Mouse (Mus musculus): ENCODE measurements around the gene Eef2kmt. TPM values are rescaled to one million over a fixed set of nuclear protein-coding genes. Genes with fewer than 3 reads are reported as not detected.
A peak's percentile ranks its signal among the peaks of the same experiment; 100 is the strongest.

Gene Eef2kmt
- polyA plus RNA-seq, 1 experiment: 12.6 TPM

GRCm38 (mm10) chr16:5210365-5210764, 45.4 kb downstream of the Eef2kmt start:
- H3K79me3 ChIP-seq (ENCODE audit: low read depth): no peaks in the 10 kb centered on the region
- H3K36me3 ChIP-seq (ENCODE audit: control insufficient read depth, insufficient read depth): no peaks in the 10 kb centered on the region
- H3K27me3 ChIP-seq (ENCODE audit: control insufficient read depth, insufficient read depth, insufficient read length): peaks cover 15% of the 10 kb centered on the region
- no peak overlapping the region for H3ac ChIP-seq (ENCODE audit: control insufficient read depth, insufficient read length, low read depth)
- H3K4me3 ChIP-seq (ENCODE audit: insufficient read depth, poor library complexity, severe bottlenecking): no peak overlapping the region
- TF ChIP-seq USF1 (IDR thresholded peaks at IDR 0.05; ENCODE audit: low read depth) (no peak), FOSL1 (IDR thresholded peaks at IDR 0.05; ENCODE audit: insufficient read depth, low read length, poor library complexity, severe bottlenecking) (no peak), MYOD1 (IDR thresholded peaks at IDR 0.05; ENCODE audit: control insufficient read depth, insufficient read length, low read depth) (no peak), CTCF (IDR thresholded peaks at IDR 0.05; ENCODE audit: control insufficient read depth, insufficient read depth, insufficient read length) (no peak), CEBPB (IDR thresholded peaks at IDR 0.05; ENCODE audit: low read depth) (no peak), MYOG (IDR thresholded peaks at IDR 0.05; ENCODE audit: control insufficient read depth, extremely low read depth, insufficient read length) (no peak), MAX (IDR thresholded peaks at IDR 0.05) (no peak)
- H3K79me2 ChIP-seq (ENCODE audit: control insufficient read depth, insufficient read depth): no peaks in the 10 kb centered on the region

DNA sequence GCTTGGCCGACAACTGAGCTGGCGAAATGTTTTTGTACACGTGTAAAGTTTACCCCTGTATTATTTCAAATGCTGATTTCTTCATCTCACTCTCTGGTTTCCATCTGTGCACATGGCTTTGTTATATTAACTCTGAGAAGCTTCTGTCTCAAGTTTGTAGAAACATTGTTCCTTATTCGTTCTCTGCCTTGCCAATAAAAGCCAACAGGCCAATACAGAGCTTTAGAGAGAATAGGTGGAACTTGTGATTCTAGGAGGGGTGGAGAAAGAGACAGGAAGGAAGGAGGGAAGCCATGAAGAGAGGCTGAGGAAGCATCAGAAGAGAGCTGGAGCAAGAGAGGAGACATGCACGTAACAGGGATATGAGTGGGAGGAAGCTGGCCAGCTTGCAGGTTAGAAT, 49.7 kb downstream of the Eef2kmt start:
- no peaks in the 10 kb centered on the region for H3K79me3 ChIP-seq (ENCODE audit: low read depth)
- H3K27me3 ChIP-seq (ENCODE audit: control insufficient read depth, insufficient read depth, insufficient read length): peaks cover 12% of the 10 kb centered on the region
- H3K79me2 ChIP-seq (ENCODE audit: control insufficient read depth, insufficient read depth): no peaks in the 10 kb centered on the region
- TF ChIP-seq USF1 (IDR thresholded peaks at IDR 0.05; ENCODE audit: low read depth) (no peak), MYOG (IDR thresholded peaks at IDR 0.05; ENCODE audit: control insufficient read depth, extremely low read depth, insufficient read length) (no peak), CEBPB (IDR thresholded peaks at IDR 0.05; ENCODE audit: low read depth) (no peak), MAX (IDR thresholded peaks at IDR 0.05) (no peak), CTCF (IDR thresholded peaks at IDR 0.05; ENCODE audit: control insufficient read depth, insufficient read depth, insufficient read length) (no peak), FOSL1 (IDR thresholded peaks at IDR 0.05; ENCODE audit: insufficient read depth, low read length, poor library complexity, severe bottlenecking) (no peak), MYOD1 (IDR thresholded peaks at IDR 0.05; ENCODE audit: control insufficient read depth, insufficient read length, low read depth) (no peak)
- no peak overlapping the region for H3K4me3 ChIP-seq (ENCODE audit: insufficient read depth, poor library complexity, severe bottlenecking)
- no peak overlapping the region for H3ac ChIP-seq (ENCODE audit: control insufficient read depth, insufficient read length, low read depth)
- H3K36me3 ChIP-seq (ENCODE audit: control insufficient read depth, insufficient read depth): no peaks in the 10 kb centered on the region

- no peak for TF ChIP-seq MAX (IDR thresholded peaks at IDR 0.05)
- TF ChIP-seq MYOG (IDR thresholded peaks at IDR 0.05; ENCODE audit: control insufficient read depth, extremely low read depth, insufficient read length): no peak
- TF ChIP-seq USF1 (IDR thresholded peaks at IDR 0.05; ENCODE audit: low read depth): no peak
- no peak for TF ChIP-seq MYOD1 (IDR thresholded peaks at IDR 0.05; ENCODE audit: control insufficient read depth, insufficient read length, low read depth)
- Histone ChIP-seq H3K79me2 (ENCODE audit: control insufficient read depth, insufficient read depth) (no peaks in the 10 kb centered on the region), H3ac (ENCODE audit: control insufficient read depth, insufficient read length, low read depth) (no peak overlapping the region), H3K27me3 (ENCODE audit: control insufficient read depth, insufficient read depth, insufficient read length) (peaks cover 12% of the 10 kb centered on the region), H3K79me3 (ENCODE audit: low read depth) (no peaks in the 10 kb centered on the region), H3K4me3 (ENCODE audit: insufficient read depth, poor library complexity, severe bottlenecking) (no peak overlapping the region), H3K36me3 (ENCODE audit: control insufficient read depth, insufficient read depth) (no peaks in the 10 kb centered on the region)
These were observed 50.3 kb downstream of the Eef2kmt start for GRCm38 (mm10) chr16:5205431-5205970.

DNA sequence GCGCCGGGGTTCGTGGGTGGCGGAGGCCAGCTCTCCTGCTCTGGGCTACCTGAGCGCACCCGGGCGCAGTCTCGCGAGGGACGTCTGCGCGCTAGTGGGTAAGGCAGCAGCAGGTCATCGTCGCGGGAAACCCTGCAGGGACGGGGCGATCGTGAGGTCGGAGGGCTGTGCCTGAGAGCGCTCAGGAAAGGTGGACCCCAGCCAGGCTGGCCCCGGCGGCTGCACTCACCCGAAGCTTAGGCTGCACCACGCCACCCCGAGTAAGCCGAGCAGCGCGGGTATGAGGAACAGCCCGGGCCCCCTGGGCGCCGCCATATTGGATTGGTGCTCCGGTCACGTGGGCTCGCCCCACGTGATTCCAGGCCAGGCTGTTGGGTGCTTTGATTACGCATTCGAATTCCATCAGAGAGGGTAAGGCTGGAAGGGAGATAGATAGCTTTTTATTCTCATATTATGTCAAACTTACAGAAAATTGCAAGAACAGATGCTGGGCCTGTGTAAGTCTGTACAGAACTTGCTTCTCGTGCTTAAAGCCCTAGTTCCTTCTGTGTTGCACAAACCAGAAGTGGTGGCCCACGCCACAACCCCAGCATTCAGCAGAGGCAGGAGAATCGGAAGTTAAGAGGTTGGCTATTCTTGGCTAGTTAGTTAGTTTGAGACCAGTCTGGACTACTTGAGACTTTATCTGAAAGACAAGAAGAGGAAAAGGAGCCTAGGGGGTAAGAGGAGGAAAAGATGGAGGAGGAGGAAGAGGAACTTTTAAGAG, 51.9 kb downstream of the Eef2kmt start, which contains the start of gene Nagpa:
Gene Nagpa, minus strand, starts transcription at position 345 of the 766 bp plus-strand sequence.
- Histone ChIP-seq H3K36me3 (ENCODE audit: control insufficient read depth, insufficient read depth) (no peaks in the 10 kb centered on the region), H3K79me3 (ENCODE audit: low read depth) (no peaks in the 10 kb centered on the region), H3K4me3 (ENCODE audit: insufficient read depth, poor library complexity, severe bottlenecking) (peak within 1 kb of the TSS; percentile 71), H3K27me3 (ENCODE audit: control insufficient read depth, insufficient read depth, insufficient read length) (peaks cover 6% of the 10 kb centered on the region), H3ac (ENCODE audit: control insufficient read depth, insufficient read length, low read depth) (peak within 1 kb of the TSS; percentile 92), H3K79me2 (ENCODE audit: control insufficient read depth, insufficient read depth) (no peaks in the 10 kb centered on the region)
- peak; percentile 61 for TF ChIP-seq MAX (IDR thresholded peaks at IDR 0.05)
- TF ChIP-seq USF1 (IDR thresholded peaks at IDR 0.05; ENCODE audit: low read depth): peak; percentile 100
- TF ChIP-seq FOSL1 (IDR thresholded peaks at IDR 0.05; ENCODE audit: insufficient read depth, low read length, poor library complexity, severe bottlenecking): no peak

- Histone ChIP-seq H3K27me3 (ENCODE audit: control insufficient read depth, insufficient read depth, insufficient read length) (peaks cover 5% of the 10 kb centered on the region), H3K79me3 (ENCODE audit: low read depth) (no peaks in the 10 kb centered on the region), H3K4me3 (ENCODE audit: insufficient read depth, poor library complexity, severe bottlenecking) (peak overlapping the region; percentile 71), H3K79me2 (ENCODE audit: control insufficient read depth, insufficient read depth) (no peaks in the 10 kb centered on the region), H3K36me3 (ENCODE audit: control insufficient read depth, insufficient read depth) (no peaks in the 10 kb centered on the region), H3ac (ENCODE audit: control insufficient read depth, insufficient read length, low read depth) (peak overlapping the region; percentile 92)
- TF ChIP-seq CTCF (IDR thresholded peaks at IDR 0.05; ENCODE audit: control insufficient read depth, insufficient read depth, insufficient read length): no peak
- TF ChIP-seq MYOG (IDR thresholded peaks at IDR 0.05; ENCODE audit: control insufficient read depth, extremely low read depth, insufficient read length): no peak
- no peak for TF ChIP-seq MAX (IDR thresholded peaks at IDR 0.05)
- no peak for TF ChIP-seq FOSL1 (IDR thresholded peaks at IDR 0.05; ENCODE audit: insufficient read depth, low read length, poor library complexity, severe bottlenecking)
- no peak for TF ChIP-seq MYOD1 (IDR thresholded peaks at IDR 0.05; ENCODE audit: control insufficient read depth, insufficient read length, low read depth)
- no peak for TF ChIP-seq USF1 (IDR thresholded peaks at IDR 0.05; ENCODE audit: low read depth)
- TF ChIP-seq CEBPB (IDR thresholded peaks at IDR 0.05; ENCODE audit: low read depth): no peak
These were observed 52.6 kb downstream of the Eef2kmt start for GRCm38 (mm10) chr16:5203200-5203599.
